Mouse (Mus musculus) E14TG2a.4 (cell line): ENCODE measurements at regions not wholly inside any gene's neighbourhood (a gene's known extent, or its start where the extent isn't known, plus 50 kb on each side); places are given as distances from the start of the nearest gene placed in this dataset.

Experiments used
- CTCF ChIP-seq: conservative IDR thresholded peaks from 2 replicates; pipeline ENCODE4 v1.5.1; 2014; ENCODE audit warnings: low read length
- NANOG ChIP-seq: IDR thresholded peaks from 2 replicates; pipeline ENCODE4 v1.6.1; 2014; ENCODE audit warnings: borderline replicate concordance, low read length, mixed read lengths

DNA sequence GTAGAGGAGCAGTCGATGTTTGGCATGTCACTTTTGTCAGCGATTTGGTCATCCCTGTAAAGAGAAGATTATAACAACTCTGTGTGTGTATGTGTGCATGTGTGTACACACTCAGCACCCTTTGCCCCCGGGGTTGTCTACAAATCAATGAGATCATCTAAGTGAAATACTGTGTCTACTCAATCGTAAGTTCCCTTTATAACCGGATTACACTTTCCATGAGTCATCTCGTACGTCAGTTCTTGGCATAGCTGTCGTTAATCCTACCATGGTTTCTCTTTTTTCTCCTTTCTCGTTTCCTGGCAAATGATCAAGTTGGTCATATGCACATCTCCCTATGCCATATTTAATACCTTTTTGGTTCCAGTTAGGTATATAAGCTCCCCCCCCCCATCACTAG is 58.7 kb upstream of the Eed start:
- TF ChIP-seq CTCF (no peak), NANOG (no peak)
